Mouse (Mus musculus) thymus, adult 2 months (tissue): ENCODE results near the gene Pkd1l3. TPM values are rescaled to one million over a fixed set of nuclear protein-coding genes. Genes with fewer than 3 reads are reported as not detected.

ENCODE experiments used
- DNase-seq: peaks from one replicate; pipeline ENCODE4 v3.0.0; 2021
- H3K27ac ChIP-seq: fragments of 200-500 bp; 2 replicates; pipeline ENCODE4 v1.5.1; 2012; ENCODE audit warnings: low read length, control low read depth; ENCODE audit not compliant: control insufficient read depth, insufficient read depth
- H3K27me3 ChIP-seq: fragments of 200-500 bp; 2 replicates; pipeline ENCODE4 v1.6.1; 2012; ENCODE audit warnings: mild to moderate bottlenecking, low read length, moderate library complexity, mixed read lengths; ENCODE audit not compliant: control insufficient read depth, insufficient read depth
- H3K36me3 ChIP-seq: fragments of 200-500 bp; 2 replicates; pipeline ENCODE4 v1.6.1; 2012; ENCODE audit warnings: mild to moderate bottlenecking, low read length, moderate library complexity; ENCODE audit not compliant: control insufficient read depth, insufficient read depth
- H3K4me1 ChIP-seq: fragments of 200-500 bp; replicated peaks from 2 replicates; pipeline ENCODE4 v1.6.1; 2012; ENCODE audit warnings: low read length; ENCODE audit not compliant: control insufficient read depth, insufficient read depth
- H3K4me3 ChIP-seq: fragments of 200-500 bp; 2 replicates; pipeline ENCODE4 v1.5.1; 2012; ENCODE audit warnings: mild to moderate bottlenecking, low read length, control low read depth, moderate library complexity; ENCODE audit not compliant: control insufficient read depth, insufficient read depth
- CTCF ChIP-seq: fragments of 200-500 bp; IDR thresholded peaks from 2 replicates; pipeline ENCODE4 v1.5.1; 2012; ENCODE audit warnings: mild to moderate bottlenecking, control low read depth, low read length, moderate library complexity, borderline replicate concordance; ENCODE audit not compliant: control insufficient read depth, poor library complexity, insufficient read depth; ENCODE audit errors: extremely low read depth
- POLR2A ChIP-seq: fragments of 200-500 bp; IDR thresholded peaks from 2 replicates; pipeline ENCODE4 v1.6.1; 2012; ENCODE audit warnings: mild to moderate bottlenecking, low read length, control low read depth, moderate library complexity; ENCODE audit not compliant: control insufficient read depth, poor library complexity, insufficient read depth; ENCODE audit errors: extremely low read depth
- WGBS: fragments of 180-500 bp; shearing (Covaris S2); methylation state at CpG from one replicate; pipeline ENCODE4 v1.1.7; 2018; 5-methylcytosine and 5-hydroxymethylcytosine counted together
- polyA plus RNA-seq: library from polyadenylated mRNA; depleted of rRNA; stranded (reverse); fragments of >200 nt; gene quantifications from 2 replicates; pipeline ENCODE4 v1.2.3, GENCODE M21; 2012

The Pkd1l3 gene
- polyA plus RNA-seq, 1 experiment = 0.34 TPM

- no peaks in the 10 kb centered on the region for H3K36me3 ChIP-seq
- no peak overlapping the region for H3K27ac ChIP-seq
- TF ChIP-seq POLR2A = no peak
- no peak for TF ChIP-seq CTCF
- no peak overlapping the region for H3K4me3 ChIP-seq
- H3K27me3 ChIP-seq = no peaks in the 10 kb centered on the region
- WGBS = 79% methylated on average over 7 of the region's 7 CpGs
- DNase-seq = no peak
- H3K4me1 ChIP-seq = no peaks in the 10 kb centered on the region
These were observed 34.2 kb downstream of the Pkd1l3 start for GRCm38 (mm10) chr8:109648469-109648868.

- DNase-seq = no peak
- H3K4me3 ChIP-seq = no peak overlapping the region
- H3K4me1 ChIP-seq = no peaks in the 10 kb centered on the region
- no peaks in the 10 kb centered on the region for H3K36me3 ChIP-seq
- WGBS = 81% methylated on average over 10 of the region's 10 CpGs
- H3K27me3 ChIP-seq = no peaks in the 10 kb centered on the region
- no peak overlapping the region for H3K27ac ChIP-seq
- TF ChIP-seq CTCF (no peak), POLR2A (no peak)
These were observed 36.5 kb downstream of the Pkd1l3 start for GRCm38 (mm10) chr8:109650801-109651200.

- 75% methylated on average over 3 of the region's 3 CpGs for WGBS
- Histone ChIP-seq H3K4me3 (no peak overlapping the region), H3K27ac (no peak overlapping the region), H3K4me1 (no peaks in the 10 kb centered on the region), H3K27me3 (no peaks in the 10 kb centered on the region), H3K36me3 (no peaks in the 10 kb centered on the region)
- no peak for DNase-seq
- TF ChIP-seq CTCF (no peak), POLR2A (no peak)
These were observed 42.5 kb downstream of the Pkd1l3 start for GRCm38 (mm10) chr8:109656860-109657259.

DNA sequence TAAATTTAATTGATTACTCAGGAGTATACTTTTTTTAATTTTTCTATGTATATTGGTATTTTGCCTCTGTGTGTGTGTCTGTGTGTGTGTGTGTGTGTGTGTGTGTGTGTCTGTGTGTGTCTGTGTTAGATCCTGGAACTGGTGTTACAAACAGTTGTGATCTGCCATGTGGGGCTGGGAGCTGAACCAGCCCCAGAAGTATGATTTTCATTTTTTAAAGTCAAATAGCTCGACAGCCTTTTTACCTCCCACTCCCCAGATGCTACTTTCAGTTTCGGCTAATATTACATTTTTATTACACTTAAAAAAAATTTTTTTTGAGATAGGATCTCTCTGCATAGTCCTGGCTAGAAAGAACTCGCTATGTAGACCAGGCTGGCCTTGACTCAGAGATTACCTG is 48.0 kb downstream of the Pkd1l3 start:
- Histone ChIP-seq H3K4me1 (peaks cover 9% of the 10 kb centered on the region; the same call in 1 of the 2 replicates), H3K27me3 (no peaks in the 10 kb centered on the region), H3K27ac (no peak overlapping the region), H3K36me3 (no peaks in the 10 kb centered on the region), H3K4me3 (no peak overlapping the region)
- no peak for DNase-seq
- TF ChIP-seq CTCF = no peak
- TF ChIP-seq POLR2A = no peak
- WGBS = 82% methylated on average over 3 of the region's 3 CpGs

DNA sequence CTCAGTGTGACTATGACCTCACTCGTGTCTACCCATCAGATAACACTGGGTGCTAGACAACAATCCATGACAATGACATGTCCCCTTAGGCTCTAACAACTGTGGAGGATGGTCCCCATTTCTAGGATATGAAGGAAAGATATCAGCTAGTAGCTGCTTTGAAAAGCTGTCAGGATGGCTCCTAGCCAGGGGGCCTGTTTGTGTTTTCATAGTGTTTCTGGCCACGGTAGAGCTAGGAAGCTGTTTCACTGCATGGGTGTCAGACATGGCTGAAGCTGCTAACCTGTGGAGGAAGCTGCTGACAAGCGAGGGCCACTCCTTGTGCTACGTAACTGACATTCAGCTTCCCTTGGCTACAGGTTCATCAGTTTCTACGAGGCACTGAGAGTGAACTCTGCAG is 52.3 kb downstream of the Pkd1l3 start:
- no peak overlapping the region for H3K4me3 ChIP-seq
- H3K27me3 ChIP-seq = no peaks in the 10 kb centered on the region
- peaks cover 12% of the 10 kb centered on the region for H3K36me3 ChIP-seq
- TF ChIP-seq CTCF (no peak), POLR2A (no peak)
- peaks cover 9% of the 10 kb centered on the region; the same call in 1 of the 2 replicates for H3K4me1 ChIP-seq
- WGBS = 93% methylated on average over 5 of the region's 5 CpGs
- DNase-seq = no peak
- no peak overlapping the region for H3K27ac ChIP-seq

GRCm38 (mm10) chr8:109672656-109673055 is 58.3 kb downstream of the Pkd1l3 start:
- Histone ChIP-seq H3K27me3 (no peaks in the 10 kb centered on the region), H3K27ac (no peak overlapping the region), H3K4me3 (no peak overlapping the region), H3K36me3 (peaks cover 72% of the 10 kb centered on the region), H3K4me1 (no peaks in the 10 kb centered on the region)
- DNase-seq = no peak
- WGBS = 98% methylated on average over 5 of the region's 5 CpGs
- TF ChIP-seq CTCF (no peak), POLR2A (no peak)

DNA sequence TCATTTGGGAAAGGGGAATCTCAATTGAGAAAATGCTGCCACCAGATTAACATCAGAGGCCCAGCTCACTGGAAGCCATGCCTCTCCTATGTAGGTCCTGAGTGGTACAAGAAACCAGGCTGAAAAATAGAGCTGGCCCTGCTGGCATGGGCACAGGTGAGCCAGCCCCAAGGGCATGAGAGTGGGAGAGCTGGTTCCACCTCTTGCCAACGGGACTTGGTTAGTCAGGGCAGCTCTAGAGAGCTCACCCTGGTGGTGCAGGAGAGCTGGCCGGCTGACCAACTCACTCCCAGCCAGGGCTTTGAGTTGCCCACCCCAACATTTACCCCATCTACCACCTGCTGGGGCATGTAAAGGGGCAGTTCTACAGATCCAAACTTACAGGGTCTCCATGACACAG is 59.3 kb downstream of the Pkd1l3 start:
- no peaks in the 10 kb centered on the region for H3K4me1 ChIP-seq
- no peak overlapping the region for H3K4me3 ChIP-seq
- peaks cover 81% of the 10 kb centered on the region for H3K36me3 ChIP-seq
- DNase-seq = no peak
- WGBS = 98% methylated on average over 2 of the region's 2 CpGs
- no peak overlapping the region for H3K27ac ChIP-seq
- TF ChIP-seq POLR2A (no peak), CTCF (no peak)
- H3K27me3 ChIP-seq = no peaks in the 10 kb centered on the region
